Mouse (Mus musculus) liver, embryonic 16.5 days (tissue): Measurements from ENCODE around the gene Lrrc57. TPM values are rescaled to one million over a fixed set of nuclear protein-coding genes. Genes with fewer than 3 reads are reported as not detected.
A peak's percentile ranks its signal among the peaks of the same experiment; 100 is the strongest.

Experiments
- ATAC-seq: fragments of 200-750 bp; cut with Nextera tagmentation; 2 replicates; pipeline ENCODE4 v1.8.0; 2017; ENCODE audit warnings: low read depth, mild to moderate bottlenecking, moderate number of reproducible peaks, moderate library complexity
- H3K27ac ChIP-seq: fragments of 300-500 bp; sonication (generic); 2 replicates; pipeline ENCODE4 v1.5.1; 2014; ENCODE audit warnings: mild to moderate bottlenecking, low read length
- H3K27me3 ChIP-seq: fragments of 300-500 bp; sonication (generic); 2 replicates; pipeline ENCODE4 v1.6.1; 2014; ENCODE audit warnings: low read depth, low read length, mixed read lengths; ENCODE audit not compliant: control insufficient read depth, insufficient read depth
- H3K36me3 ChIP-seq: fragments of 300-500 bp; sonication (generic); 2 replicates; pipeline ENCODE4 v1.6.1; 2014; ENCODE audit warnings: mild to moderate bottlenecking; ENCODE audit not compliant: control insufficient read depth, insufficient read depth
- H3K4me1 ChIP-seq: fragments of 300-500 bp; sonication (generic); 2 replicates; pipeline ENCODE4 v1.6.1; 2014; ENCODE audit warnings: low read depth, low read length, mixed read lengths; ENCODE audit not compliant: control insufficient read depth
- H3K4me2 ChIP-seq: fragments of 300-500 bp; sonication (generic); 2 replicates; pipeline ENCODE4 v1.6.1; 2014; ENCODE audit warnings: low read depth, low read length, mixed read lengths
- H3K4me3 ChIP-seq: fragments of 300-500 bp; sonication (generic); 2 replicates; pipeline ENCODE4 v1.5.1; 2014; ENCODE audit warnings: low read depth, mild to moderate bottlenecking, low read length
- H3K9ac ChIP-seq: fragments of 300-500 bp; sonication (generic); 2 replicates; pipeline ENCODE4 v1.6.1; 2014; ENCODE audit warnings: low read depth, low read length
- H3K9me3 ChIP-seq: fragments of 300-500 bp; sonication (generic); replicated peaks from 2 replicates; pipeline ENCODE4 v1.6.1; 2016; ENCODE audit warnings: low read length; ENCODE audit not compliant: control insufficient read depth
- WGBS: fragments of 180-500 bp; shearing (Covaris S2); extraction: QIAGEN DNeasy Blood & Tissue Kit; methylation state at CpG from one replicate; pipeline ENCODE4 v1.1.7; 2014; ENCODE audit not compliant: insufficient replicate concordance; 5-methylcytosine and 5-hydroxymethylcytosine counted together
- polyA plus RNA-seq: library from polyadenylated mRNA; unstranded; fragments of >200 nt; fragmentation: Nextera tagmentation; extraction: Ambion mirVana; gene quantifications from 2 replicates; pipeline ENCODE4 v1.2.1, GENCODE M21; 2015

The Lrrc57 gene
- polyA plus RNA-seq, 1 experiment from 2014 or later = 11.4 TPM

DNA sequence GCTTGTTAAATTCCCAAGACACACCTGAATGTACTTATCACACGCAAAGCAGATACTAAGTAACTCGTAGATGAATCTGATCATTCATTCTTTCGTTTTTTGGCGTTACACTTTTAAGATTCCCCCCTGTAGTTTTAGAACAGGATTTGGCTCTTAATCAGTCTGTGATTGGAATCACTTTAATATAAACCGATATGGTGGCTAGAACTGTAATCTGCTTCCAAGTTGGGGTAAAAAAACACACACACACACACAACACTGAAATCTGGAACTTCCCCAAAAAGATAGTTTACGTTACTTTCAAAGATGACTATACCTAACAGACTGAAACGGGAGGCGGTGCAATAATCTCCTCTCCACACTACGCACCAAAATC lies 46.5 kb downstream of the Lrrc57 start:
- H3K27ac ChIP-seq = peak overlapping the region; percentile 66
- H3K9me3 ChIP-seq = no peaks in the 10 kb centered on the region
- ATAC-seq = no peak
- H3K4me1 ChIP-seq = peaks cover 21% of the 10 kb centered on the region
- no peaks in the 10 kb centered on the region for H3K27me3 ChIP-seq
- 5% methylated on average over 9 of the region's 9 CpGs for WGBS
- H3K4me3 ChIP-seq = peak overlapping the region; percentile 93
- H3K4me2 ChIP-seq = peak overlapping the region; percentile 85
- H3K9ac ChIP-seq = peak overlapping the region; percentile 97
- no peaks in the 10 kb centered on the region for H3K36me3 ChIP-seq

DNA sequence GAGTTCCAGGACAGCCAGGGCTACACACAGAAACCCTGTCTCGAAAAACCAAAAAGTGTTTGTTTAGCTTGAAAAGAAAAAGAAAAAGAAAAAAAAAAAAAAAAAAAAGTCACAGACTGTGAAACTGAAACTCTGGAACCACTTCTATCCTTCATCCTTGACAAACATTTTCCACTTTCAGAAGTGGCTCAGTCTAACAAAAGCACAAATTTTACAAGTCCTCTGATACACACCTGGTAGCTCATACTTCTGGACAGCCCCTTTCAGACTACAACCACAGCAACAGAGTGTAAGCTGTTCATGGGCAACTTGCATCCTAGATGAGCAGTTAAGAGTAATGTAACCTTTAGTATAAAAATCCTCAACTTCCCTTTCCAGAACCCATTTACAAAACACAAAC lies 47.8 kb downstream of the Lrrc57 start:
- H3K4me3 ChIP-seq = no peak overlapping the region
- no peak for ATAC-seq
- WGBS = 67% methylated on average over 1 of the region's 1 CpGs
- no peak overlapping the region for H3K4me2 ChIP-seq
- H3K9ac ChIP-seq = no peak overlapping the region
- H3K27ac ChIP-seq = no peak overlapping the region
- no peaks in the 10 kb centered on the region for H3K27me3 ChIP-seq
- H3K4me1 ChIP-seq = peaks cover 17% of the 10 kb centered on the region
- H3K9me3 ChIP-seq = no peaks in the 10 kb centered on the region
- H3K36me3 ChIP-seq = no peaks in the 10 kb centered on the region

DNA sequence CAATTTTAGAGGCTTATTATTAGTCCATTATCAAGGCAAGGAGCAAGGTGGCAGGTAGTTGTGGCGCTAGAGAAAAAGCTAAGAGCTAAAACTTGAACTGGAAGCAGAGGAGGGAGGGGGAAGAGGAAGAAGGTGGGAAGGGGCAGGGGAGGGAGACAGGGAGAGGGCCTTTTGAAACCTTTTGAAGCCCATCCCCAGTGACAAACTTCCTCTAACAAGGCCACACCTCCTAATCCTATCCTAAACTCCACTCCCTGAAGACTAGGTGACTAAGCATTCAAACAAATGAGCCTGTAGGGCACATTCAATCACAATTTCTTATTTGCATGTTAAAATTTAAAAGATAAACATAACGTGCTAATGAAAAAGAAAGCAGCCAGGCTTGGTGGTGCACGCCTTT lies 50.5 kb downstream of the Lrrc57 start:
- Histone ChIP-seq H3K4me3 (no peak overlapping the region), H3K27me3 (no peaks in the 10 kb centered on the region), H3K4me2 (no peak overlapping the region), H3K9ac (no peak overlapping the region), H3K4me1 (peaks cover 11% of the 10 kb centered on the region), H3K9me3 (no peaks in the 10 kb centered on the region), H3K36me3 (no peaks in the 10 kb centered on the region; the same call in 1 of the 2 replicates), H3K27ac (no peak overlapping the region)
- no peak for ATAC-seq
- WGBS = 46% methylated on average over 3 of the region's 3 CpGs

DNA sequence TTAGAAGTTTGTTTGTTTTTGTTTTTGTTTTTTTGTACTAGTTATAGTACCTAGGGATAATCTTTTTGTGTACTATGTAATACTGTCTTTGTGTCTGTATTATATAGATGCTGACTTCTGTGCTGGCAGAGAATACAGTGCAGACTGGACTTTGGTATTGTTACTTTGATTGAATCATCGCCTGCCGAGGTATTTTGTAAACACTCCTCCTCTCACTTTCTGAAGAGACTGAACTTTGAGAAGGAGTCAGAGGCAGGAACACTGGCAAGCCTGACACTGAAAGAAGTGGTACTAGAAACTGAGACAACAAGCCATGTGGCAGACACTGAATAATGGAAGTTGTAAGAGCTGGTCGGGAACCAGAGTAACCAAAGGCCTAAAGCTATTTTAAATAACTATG lies 52.5 kb downstream of the Lrrc57 start:
- H3K9ac ChIP-seq = no peak overlapping the region
- peak; percentile 30; the same call in 1 of the 2 replicates for ATAC-seq
- peaks cover 3% of the 10 kb centered on the region; the same call in 1 of the 2 replicates for H3K36me3 ChIP-seq
- no peak overlapping the region for H3K4me2 ChIP-seq
- H3K4me1 ChIP-seq = peaks cover 1% of the 10 kb centered on the region; the same call in 1 of the 2 replicates
- no peaks in the 10 kb centered on the region for H3K9me3 ChIP-seq
- no peaks in the 10 kb centered on the region for H3K27me3 ChIP-seq
- WGBS = 69% methylated on average over 3 of the region's 3 CpGs
- no peak overlapping the region for H3K27ac ChIP-seq
- H3K4me3 ChIP-seq = no peak overlapping the region

Other genes with a start within 250 kb of the Lrrc57 start
- gene Ganc, start 205.6 kb downstream of the Lrrc57 start, polyA plus RNA-seq = 6.1 and 7.2 TPM in 2 replicates
- gene Tmem87a, start 205.4 kb downstream of the Lrrc57 start, polyA plus RNA-seq = 2.7 and 3.4 TPM in 2 replicates
- 3.7 and 4.5 TPM in 2 replicates for gene Capn3, start 153.5 kb downstream of the Lrrc57 start, polyA plus RNA-seq
- 15.2 and 15.6 TPM in 2 replicates for gene Zfp106, start 45.7 kb downstream of the Lrrc57 start, polyA plus RNA-seq
- 24.2 and 27.1 TPM in 2 replicates for gene Snap23, start 41.8 kb downstream of the Lrrc57 start, polyA plus RNA-seq
- gene Haus2, start 137 bp downstream of the Lrrc57 start, polyA plus RNA-seq = 9.1 and 9.7 TPM in 2 replicates
- 0.92 and 0.94 TPM in 2 replicates for gene Stard9, start 19.6 kb upstream of the Lrrc57 start, polyA plus RNA-seq
- 2.5 and 3.4 TPM in 2 replicates for gene Cdan1, start 240.6 kb upstream of the Lrrc57 start, polyA plus RNA-seq
- gene Ttbk2, start 241.1 kb upstream of the Lrrc57 start, polyA plus RNA-seq = 0.40 and 0.41 TPM in 2 replicates